Mouse (Mus musculus) urinary bladder, adult 18-20 months (tissue): ENCODE results near the gene Ttll2.
"Not testable (repeated sequence)": the region's sequence is repeated elsewhere in the genome, so short reads cannot be mapped to it uniquely, and the experiment has no call there.

Experiments used
- DNase-seq, 2 experiments: peaks; one replicate each; pipeline ENCODE4 v3.0.0; 2022; ENCODE audit warnings: low spot score in 2 of 2, mixed read lengths in 2 of 2

The Ttll2 gene

GRCm38 (mm10) chr17:7352596-7352995 lies at the start of gene Ttll2:
TSS of gene Ttll2 (minus strand) at chr17:7352696.
- not testable (repeated sequence) for DNase-seq

GRCm38 (mm10) chr17:7399770-7400169 lies 47.3 kb upstream of the Ttll2 start:
- not testable (repeated sequence) for DNase-seq

- not testable (repeated sequence) for DNase-seq
Observed at GRCm38 (mm10) chr17:7398198-7398847, 45.8 kb upstream of the Ttll2 start.

GRCm38 (mm10) chr17:7397079-7397478 lies 44.6 kb upstream of the Ttll2 start:
- DNase-seq = not testable (repeated sequence)

- DNase-seq = not testable (repeated sequence)
Observed at GRCm38 (mm10) chr17:7396288-7396687, 43.8 kb upstream of the Ttll2 start.

GRCm38 (mm10) chr17:7395671-7396070 lies 43.2 kb upstream of the Ttll2 start:
- DNase-seq = not testable (repeated sequence)

GRCm38 (mm10) chr17:7395116-7395515 lies 42.6 kb upstream of the Ttll2 start:
- not testable (repeated sequence) for DNase-seq

GRCm38 (mm10) chr17:7389898-7390297 lies 37.4 kb upstream of the Ttll2 start:
- not testable (repeated sequence) for DNase-seq

- not testable (repeated sequence) for DNase-seq
Observed at GRCm38 (mm10) chr17:7388958-7389356, 36.5 kb upstream of the Ttll2 start.

- not testable (repeated sequence) for DNase-seq
Observed at GRCm38 (mm10) chr17:7388341-7388957, 36.0 kb upstream of the Ttll2 start.

- DNase-seq = not testable (repeated sequence)
Observed at GRCm38 (mm10) chr17:7386016-7386415, 33.5 kb upstream of the Ttll2 start.

GRCm38 (mm10) chr17:7385364-7385763 lies 32.9 kb upstream of the Ttll2 start, which contains the start of gene Unc93a2:
TSS of gene Unc93a2 (minus strand) at chr17:7385464.
- not testable (repeated sequence) for DNase-seq

- DNase-seq = not testable (repeated sequence)
Observed at GRCm38 (mm10) chr17:7383167-7384143, 31.0 kb upstream of the Ttll2 start.

- DNase-seq = not testable (repeated sequence)
Observed at GRCm38 (mm10) chr17:7382711-7383110, 30.2 kb upstream of the Ttll2 start.

GRCm38 (mm10) chr17:7377907-7378306 lies 25.4 kb upstream of the Ttll2 start:
- not testable (repeated sequence) for DNase-seq

- not testable (repeated sequence) for DNase-seq
Observed at GRCm38 (mm10) chr17:7376951-7377700, 24.6 kb upstream of the Ttll2 start.

GRCm38 (mm10) chr17:7371879-7372278 lies 19.4 kb upstream of the Ttll2 start, which contains the start of gene Gm49630:
TSS of gene Gm49630 (minus strand) at chr17:7371979.
- not testable (repeated sequence) for DNase-seq

- not testable (repeated sequence) for DNase-seq
Observed at GRCm38 (mm10) chr17:7369401-7369800, 16.9 kb upstream of the Ttll2 start.

- not testable (repeated sequence) for DNase-seq
Observed at GRCm38 (mm10) chr17:7366676-7367374, 14.3 kb upstream of the Ttll2 start.

GRCm38 (mm10) chr17:7366265-7366664 lies 13.8 kb upstream of the Ttll2 start:
- DNase-seq = not testable (repeated sequence)
